Mouse (Mus musculus) kidney, adult 2 months (tissue): ENCODE measurements at regions not wholly inside any gene's neighbourhood (a gene's known extent, or its start where the extent isn't known, plus 50 kb on each side); places are given as distances from the start of the nearest gene placed in this dataset.

ENCODE experiments used
- DNase-seq: peaks from one replicate; pipeline ENCODE4 v3.0.0; 2021
- H3K27ac ChIP-seq: fragments of 200-500 bp; 2 replicates; pipeline ENCODE4 v1.5.1; 2012; ENCODE audit warnings: low read depth, low read length, control low read depth, inconsistent platforms; ENCODE audit not compliant: insufficient read depth
- H3K27me3 ChIP-seq: fragments of 200-500 bp; replicated peaks from 2 replicates; pipeline ENCODE4 v1.6.1; 2012; ENCODE audit warnings: mild to moderate bottlenecking, moderate library complexity, low read length, inconsistent platforms; ENCODE audit not compliant: control insufficient read depth, insufficient read depth
- H3K36me3 ChIP-seq: fragments of 200-500 bp; 2 replicates; pipeline ENCODE4 v1.6.1; 2012; ENCODE audit warnings: mild to moderate bottlenecking, moderate library complexity, low read length, inconsistent platforms; ENCODE audit not compliant: control insufficient read depth, insufficient read depth
- H3K4me1 ChIP-seq: fragments of 200-500 bp; 2 replicates; pipeline ENCODE4 v1.6.1; 2011; ENCODE audit warnings: low read length; ENCODE audit not compliant: control insufficient read depth, insufficient read depth
- H3K4me3 ChIP-seq: fragments of 200-500 bp; 2 replicates; pipeline ENCODE4 v1.5.1; 2011; ENCODE audit warnings: mild to moderate bottlenecking, low read depth, low read length, control low read depth; ENCODE audit not compliant: insufficient read depth
- CTCF ChIP-seq: fragments of 200-500 bp; conservative IDR thresholded peaks from 2 replicates; pipeline ENCODE4 v1.5.1; 2011; ENCODE audit warnings: low read depth, mild to moderate bottlenecking, control low read depth, low read length, moderate library complexity, mixed read lengths; ENCODE audit not compliant: insufficient read depth, insufficient read length
- POLR2A ChIP-seq: fragments of 200-500 bp; IDR thresholded peaks from one replicate; pipeline ENCODE4 v1.6.1; 2011; ENCODE audit warnings: low read depth, low read length, control low read depth
- WGBS: fragments of 180-500 bp; shearing (Covaris S2); methylation state at CpG from one replicate; pipeline ENCODE4 v1.1.7; 2018; 5-methylcytosine and 5-hydroxymethylcytosine counted together

DNA sequence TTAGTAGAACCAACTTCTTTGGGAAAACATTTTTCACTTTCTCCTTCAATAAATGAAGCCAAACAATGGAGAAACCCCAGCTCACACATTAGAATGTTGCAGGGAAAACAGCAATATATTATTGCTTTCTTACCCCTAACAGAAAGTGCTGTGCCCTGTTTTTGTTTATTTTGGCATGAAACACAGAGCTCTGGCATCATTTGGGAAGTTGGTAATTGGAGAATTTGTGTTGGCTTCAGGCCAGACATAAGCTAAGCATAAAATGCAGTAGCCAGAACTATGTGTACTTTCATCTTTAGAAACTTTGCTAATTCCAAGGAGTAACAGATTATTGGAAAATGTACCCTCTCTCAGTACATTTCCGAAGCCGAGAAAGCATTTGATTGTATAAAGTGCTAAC, 79.9 kb upstream of the Vegfc start:
- Histone ChIP-seq H3K4me1 (no peaks in the 10 kb centered on the region), H3K36me3 (no peaks in the 10 kb centered on the region), H3K27me3 (no peaks in the 10 kb centered on the region), H3K27ac (no peak overlapping the region), H3K4me3 (no peak overlapping the region)
- peak; percentile 36 for DNase-seq
- WGBS = 23% methylated on average over 2 of the region's 2 CpGs
- TF ChIP-seq POLR2A (no peak), CTCF (no peak)

DNA sequence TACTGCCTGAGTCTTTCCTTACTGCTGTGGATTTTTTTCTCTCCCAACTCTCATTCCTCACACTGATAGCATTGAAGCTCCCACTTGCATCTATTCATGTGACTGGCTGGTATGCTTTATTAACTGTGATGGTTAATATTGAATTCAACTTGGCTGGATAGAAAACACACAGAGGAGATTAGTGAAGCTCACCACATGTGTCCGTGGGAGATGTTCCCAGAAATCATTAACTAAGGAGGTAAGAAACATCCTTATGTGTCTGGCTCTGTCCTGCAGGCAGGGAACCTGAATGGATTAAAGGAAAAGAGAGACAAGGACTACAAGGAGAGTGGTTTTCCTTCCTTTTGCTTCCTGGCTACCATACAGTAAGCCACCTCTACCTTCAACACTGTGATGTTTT, 74.5 kb upstream of the Vegfc start:
- no peak overlapping the region for H3K27ac ChIP-seq
- no peaks in the 10 kb centered on the region for H3K4me1 ChIP-seq
- 48% methylated on average over 1 of the region's 1 CpGs for WGBS

DNA sequence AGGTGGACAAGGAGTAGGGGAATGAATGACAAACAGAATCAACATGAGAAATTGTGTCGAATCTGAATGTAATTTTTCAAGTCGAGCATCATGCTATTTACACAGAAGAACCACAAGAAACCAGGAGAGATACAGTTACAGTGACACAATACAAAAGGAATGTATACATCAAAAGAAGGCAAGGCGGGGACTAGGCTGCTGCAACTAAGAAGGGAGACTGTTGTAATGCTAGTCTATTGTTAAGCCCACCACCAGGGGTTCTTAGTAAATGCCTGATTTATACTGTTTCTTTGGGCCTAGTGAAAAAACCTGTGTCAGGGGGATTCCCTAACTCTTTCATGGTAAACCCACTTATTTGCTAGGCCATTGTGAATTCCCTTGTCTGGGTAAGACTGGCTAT, 63.3 kb upstream of the Vegfc start:
- 76% methylated on average over 3 of the region's 3 CpGs for WGBS
- H3K4me3 ChIP-seq = no peak overlapping the region
- no peaks in the 10 kb centered on the region for H3K36me3 ChIP-seq
- TF ChIP-seq POLR2A = no peak
- H3K27me3 ChIP-seq = no peaks in the 10 kb centered on the region
- no peak overlapping the region for H3K27ac ChIP-seq
- no peak for DNase-seq
- no peaks in the 10 kb centered on the region for H3K4me1 ChIP-seq

More for the DNA sequence above, 74.5 kb upstream of the Vegfc start:
- no peak for TF ChIP-seq POLR2A
- no peak for TF ChIP-seq CTCF
- peak; percentile 9 for DNase-seq
- H3K4me3 ChIP-seq = no peak overlapping the region
- no peaks in the 10 kb centered on the region for H3K27me3 ChIP-seq
- H3K36me3 ChIP-seq = no peaks in the 10 kb centered on the region

GRCm38 (mm10) chr8:54018535-54019165, 58.8 kb upstream of the Vegfc start:
- no peaks in the 10 kb centered on the region for H3K27me3 ChIP-seq
- no peak overlapping the region for H3K4me3 ChIP-seq
- no peaks in the 10 kb centered on the region for H3K4me1 ChIP-seq
- TF ChIP-seq CTCF = no peak
- no peak for TF ChIP-seq POLR2A
- H3K36me3 ChIP-seq = no peaks in the 10 kb centered on the region
- no peak for DNase-seq
- WGBS = 77% methylated on average over 3 of the region's 3 CpGs
- H3K27ac ChIP-seq = no peak overlapping the region
